Mouse (Mus musculus) adrenal gland, postnatal 36 days (tissue): ENCODE measurements at regions not wholly inside any gene's neighbourhood (a gene's known extent, or its start where the extent isn't known, plus 50 kb on each side); places are given as distances from the start of the nearest gene placed in this dataset.

Source experiments
- DNase-seq, 2 experiments: peaks; one replicate each; pipeline ENCODE4 v3.0.0; 2021; ENCODE audit warnings: mixed read lengths in 1 of 2

- no peak for DNase-seq
Measured at GRCm38 (mm10) chr11:54195954-54196353, 53.5 kb downstream of the Csf2 start.

GRCm38 (mm10) chr11:54194733-54195132 lies 54.7 kb downstream of the Csf2 start:
- DNase-seq, result no peak

- no peak for DNase-seq
Measured at GRCm38 (mm10) chr11:54192275-54192674, 57.2 kb downstream of the Csf2 start.

- no peak for DNase-seq
Measured at GRCm38 (mm10) chr11:54187826-54188225, 61.6 kb downstream of the Csf2 start.

GRCm38 (mm10) chr11:54187377-54187776 lies 62.1 kb downstream of the Csf2 start:
- DNase-seq, result no peak

- no peak for DNase-seq
Measured at GRCm38 (mm10) chr11:54185710-54186325, 63.6 kb downstream of the Csf2 start.

GRCm38 (mm10) chr11:54181696-54182323 lies 67.7 kb downstream of the Csf2 start:
- peak; percentile 13 to 58 for DNase-seq
